Mouse (Mus musculus) embryo, embryonic 11 days (tissue): ENCODE data around the gene Pbx4.
A peak's percentile ranks its signal among the peaks of the same experiment; 100 is the strongest.

Source experiments
- DNase-seq: peaks from one replicate; pipeline ENCODE4 v3.0.0-alpha.2; 2015

Gene Pbx4

DNA sequence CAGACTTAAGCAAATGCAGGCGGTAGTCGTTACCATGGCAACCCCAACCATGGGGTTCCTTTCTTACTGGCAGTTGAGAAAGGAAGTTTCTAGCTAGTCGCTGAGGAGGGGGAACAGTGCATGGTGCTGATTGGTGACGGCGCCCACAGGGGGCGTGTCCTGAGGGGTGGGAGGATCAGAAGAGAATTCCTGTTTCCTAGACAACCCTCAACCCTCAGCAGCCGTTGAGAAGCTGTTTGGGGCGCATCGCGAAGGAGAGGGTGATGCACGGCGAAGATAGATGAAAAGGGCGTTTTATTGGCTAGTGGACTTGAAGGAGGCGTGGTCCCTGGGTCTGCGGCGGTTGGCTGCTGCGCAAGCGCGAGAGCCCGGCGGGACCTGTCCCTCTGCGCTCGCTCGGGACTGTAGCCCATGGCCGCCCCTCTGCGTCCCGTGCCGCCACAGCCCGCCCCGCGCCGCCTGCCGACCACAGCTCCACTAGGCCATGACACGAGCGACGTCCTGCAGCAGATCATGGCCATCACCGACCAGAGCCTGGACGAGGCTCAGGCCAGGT, at the start of gene Pbx4:
Gene Pbx4 (plus strand): TSS at position 194 of the 556 bp plus-strand sequence.
- peak; percentile 97 for DNase-seq

GRCm38 (mm10) chr8:69789105-69789504, 43.2 kb upstream of the Pbx4 start:
- DNase-seq, result no peak

GRCm38 (mm10) chr8:69789731-69790130, 42.6 kb upstream of the Pbx4 start:
- DNase-seq, result no peak

DNA sequence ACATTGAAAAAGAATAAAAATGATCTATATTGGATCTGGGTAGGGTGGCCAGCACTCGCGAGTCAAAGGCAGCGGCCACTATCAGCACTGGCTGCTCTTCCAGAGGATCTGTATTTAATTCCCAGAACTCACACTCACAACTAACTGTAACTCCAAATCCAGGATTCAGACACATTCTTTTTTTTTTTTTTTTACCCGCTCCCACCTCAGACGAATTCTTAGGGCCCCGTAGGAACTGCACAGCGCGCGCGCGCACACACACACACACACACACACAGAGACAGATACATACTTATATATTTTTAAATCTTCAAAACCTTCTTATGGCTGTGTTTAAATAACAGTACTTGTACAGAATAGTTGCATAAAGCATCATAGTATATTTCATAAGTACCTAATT, 41.9 kb upstream of the Pbx4 start:
- DNase-seq, result peak; percentile 40

DNA sequence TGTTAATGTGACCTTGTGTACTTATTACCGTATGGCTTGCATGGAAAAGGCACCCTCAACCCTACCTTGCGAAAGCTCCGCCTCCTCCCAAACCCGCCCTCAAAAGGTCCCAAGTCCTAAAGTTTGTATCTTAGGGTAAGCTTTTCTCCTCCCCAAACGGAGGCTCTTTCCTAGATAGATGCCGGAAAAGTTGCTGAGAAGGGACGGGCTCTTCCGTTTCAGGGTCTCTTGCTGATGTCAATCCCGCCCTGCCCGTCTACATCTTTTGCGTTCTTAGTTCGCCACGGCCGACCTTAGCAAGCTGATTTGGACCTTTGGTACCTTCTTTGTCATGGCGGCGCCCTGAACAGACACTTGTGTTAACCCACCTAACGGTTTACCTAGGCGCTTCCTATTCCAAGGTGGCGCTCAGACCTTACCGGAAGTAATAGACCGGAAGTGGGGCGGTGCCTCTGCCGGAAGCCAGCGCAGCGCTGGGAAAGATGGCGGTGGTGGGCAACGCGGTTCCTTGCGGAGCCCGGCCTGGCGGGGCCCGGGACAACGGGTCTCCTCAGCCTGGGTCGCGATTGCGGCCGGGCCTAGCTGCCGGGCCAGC, 41.4 kb upstream of the Pbx4 start, which contains the start of the genes Atp13a1 and Zfp866:
Gene Atp13a1 (plus strand): TSS at position 391 of the 595 bp plus-strand sequence.
Gene Zfp866 (minus strand): TSS at position 406 of the 595 bp plus-strand sequence.
- peak; percentile 95 for DNase-seq

DNA sequence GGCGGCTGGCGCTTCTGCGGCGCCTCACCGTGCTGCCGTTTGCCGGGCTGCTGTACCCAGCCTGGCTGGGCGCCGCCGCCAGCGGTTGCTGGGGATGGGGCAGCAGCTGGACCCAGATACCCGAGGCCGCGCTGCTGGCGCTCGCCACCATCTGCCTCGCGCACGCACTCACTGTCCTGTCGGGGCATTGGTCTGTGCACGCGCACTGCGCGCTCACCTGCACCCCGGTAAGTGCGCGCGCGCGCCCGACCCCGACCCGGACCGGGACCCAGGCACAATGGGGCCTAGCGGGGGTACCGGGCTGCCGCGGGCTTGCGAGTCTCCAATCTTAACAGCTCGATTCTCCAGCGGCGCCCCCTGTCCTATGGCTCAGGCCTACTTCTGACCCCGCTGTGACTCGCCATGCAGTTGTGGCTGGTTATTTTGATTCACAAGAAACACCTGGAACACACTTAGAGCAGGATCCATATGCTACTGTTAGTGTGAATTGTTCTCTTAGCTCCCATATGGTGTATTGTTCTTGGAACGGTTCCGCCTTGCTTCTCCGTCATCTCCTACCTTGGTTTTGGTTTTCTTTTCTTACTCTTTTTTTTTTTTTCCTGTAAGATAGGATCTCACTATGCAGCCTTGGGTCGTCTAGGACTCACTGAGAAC, 40.7 kb upstream of the Pbx4 start:
- DNase-seq, result peak; percentile 65

- no peak for DNase-seq
Observed at GRCm38 (mm10) chr8:69793666-69794065, 38.6 kb upstream of the Pbx4 start.

DNA sequence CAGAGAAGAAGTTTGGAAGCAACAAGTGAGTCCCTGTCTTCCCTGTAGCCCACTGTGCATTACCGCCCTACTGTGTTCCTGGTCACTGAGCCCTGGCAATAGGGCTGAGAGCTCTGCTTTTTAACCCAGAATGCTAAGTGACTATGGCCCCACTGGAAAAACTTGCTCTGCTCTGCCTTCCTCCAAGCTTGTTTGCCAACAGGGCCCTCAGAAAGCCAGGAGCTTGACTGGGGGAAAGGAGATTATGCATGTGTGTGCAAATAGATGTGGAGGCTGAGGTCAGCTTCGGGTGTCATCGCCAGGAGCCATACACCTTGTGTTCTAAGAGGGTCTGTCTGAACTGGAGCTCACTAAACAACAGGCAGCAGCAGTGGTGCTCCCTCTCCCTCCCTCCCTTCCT, 38.2 kb upstream of the Pbx4 start:
- DNase-seq, result no peak

- no peak for DNase-seq
Observed at GRCm38 (mm10) chr8:69794901-69795300, 37.4 kb upstream of the Pbx4 start.

DNA sequence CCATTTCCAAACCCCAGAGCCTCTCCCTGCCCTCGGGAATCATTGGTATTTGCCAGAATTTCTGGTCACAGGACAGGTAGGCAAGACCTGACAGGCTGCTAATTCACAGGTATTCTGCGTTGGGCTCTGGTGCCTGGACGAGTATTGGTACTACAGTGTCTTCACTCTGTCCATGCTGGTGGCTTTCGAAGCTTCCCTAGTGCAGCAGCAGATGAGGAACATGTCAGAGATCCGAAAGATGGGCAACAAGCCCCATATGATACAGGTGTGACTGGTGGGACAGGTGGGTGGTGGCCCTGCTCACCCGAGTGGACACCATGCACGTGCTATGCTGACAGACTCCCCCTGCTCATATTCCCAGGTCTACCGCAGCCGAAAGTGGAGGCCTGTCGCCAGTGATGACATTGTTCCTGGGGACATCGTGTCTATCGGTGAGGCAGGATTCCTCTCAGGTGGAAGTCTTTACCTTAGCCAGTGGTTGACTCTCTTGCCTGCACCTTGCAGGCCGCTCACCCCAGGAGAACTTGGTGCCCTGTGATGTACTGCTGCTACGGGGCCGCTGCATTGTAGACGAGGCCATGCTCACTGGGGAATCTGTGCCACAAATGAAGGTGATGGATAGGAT, 35.5 kb upstream of the Pbx4 start:
- no peak for DNase-seq

- no peak for DNase-seq
Observed at GRCm38 (mm10) chr8:69797661-69798060, 34.6 kb upstream of the Pbx4 start.

GRCm38 (mm10) chr8:69799261-69799660, 33.0 kb upstream of the Pbx4 start:
- no peak for DNase-seq

DNA sequence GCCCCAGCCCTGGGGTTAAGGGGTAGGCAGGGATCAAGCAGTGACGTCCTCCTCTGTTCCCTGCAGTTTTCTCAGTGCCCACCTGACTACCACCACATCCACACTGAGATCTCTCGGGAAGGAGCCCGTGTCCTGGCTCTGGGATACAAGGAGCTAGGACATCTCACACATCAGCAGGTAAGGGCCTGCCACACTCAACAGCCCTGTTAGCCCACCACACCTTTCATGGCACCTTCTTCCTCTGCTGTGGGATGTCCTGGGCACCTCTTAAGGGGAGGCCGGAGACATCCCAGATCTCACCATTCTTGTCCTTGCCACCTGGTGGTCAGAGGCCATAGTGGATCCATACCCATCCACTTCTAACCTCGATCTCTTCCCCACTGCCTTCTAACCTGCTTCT, 32.3 kb upstream of the Pbx4 start:
- no peak for DNase-seq

DNA sequence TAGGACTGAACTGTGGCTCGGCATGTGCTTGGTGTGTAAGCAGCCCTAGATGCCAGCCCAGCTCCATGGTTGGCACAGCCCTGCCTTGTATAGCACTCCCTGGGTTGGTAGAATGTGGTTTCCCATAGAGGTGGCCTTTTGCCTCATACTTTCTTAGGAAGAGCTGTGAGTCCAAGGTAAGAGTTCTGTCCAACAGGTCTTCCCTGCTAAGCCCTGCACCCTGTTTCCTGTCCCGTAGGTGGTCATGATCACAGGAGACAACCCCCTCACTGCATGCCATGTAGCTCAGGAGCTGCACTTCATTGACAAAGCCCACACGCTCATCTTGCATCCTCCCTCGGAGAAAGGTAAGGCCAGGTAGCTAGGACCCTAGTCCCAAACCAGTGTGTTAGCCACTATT, 30.5 kb upstream of the Pbx4 start:
- no peak for DNase-seq

- DNase-seq, result no peak
Observed at GRCm38 (mm10) chr8:69802216-69802615, 30.1 kb upstream of the Pbx4 start.

DNA sequence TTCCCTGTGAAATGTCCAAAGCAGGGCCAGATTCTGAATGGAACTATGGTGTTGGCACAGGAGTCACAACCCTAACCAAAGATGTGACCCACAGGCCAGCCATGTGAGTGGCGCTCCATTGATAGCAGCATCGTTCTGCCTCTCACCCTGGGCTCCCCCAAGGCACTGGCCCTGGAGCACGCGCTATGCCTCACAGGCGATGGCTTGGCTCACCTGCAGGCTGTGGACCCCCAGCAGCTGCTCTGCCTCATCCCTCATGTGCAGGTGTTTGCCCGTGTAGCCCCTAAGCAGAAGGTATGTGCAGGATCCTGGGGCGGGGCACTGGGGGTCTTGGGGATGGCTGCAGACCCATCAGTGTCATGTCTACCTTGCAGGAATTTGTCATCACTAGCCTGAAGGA, 28.9 kb upstream of the Pbx4 start:
- DNase-seq, result no peak

DNA sequence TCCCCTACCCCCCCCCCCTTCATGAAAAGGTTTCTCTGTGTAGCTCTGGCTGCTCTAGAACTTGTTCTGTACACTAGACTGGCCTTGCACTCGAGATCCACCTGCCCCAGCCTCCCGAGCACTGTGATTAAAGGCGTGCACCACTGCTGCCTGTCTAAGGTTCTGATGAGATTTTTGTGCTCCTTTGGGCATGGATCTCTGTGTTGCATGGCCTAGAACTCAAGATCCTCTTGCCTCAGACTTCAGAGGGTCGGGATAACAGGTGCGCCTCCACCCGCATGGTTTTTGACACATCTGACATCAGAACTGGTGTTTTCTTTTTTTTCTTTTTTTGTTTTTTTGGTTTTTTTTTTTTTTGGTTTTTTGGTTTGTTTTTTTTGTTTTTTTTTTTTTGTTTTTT, 27.8 kb upstream of the Pbx4 start:
- DNase-seq, result no peak

DNA sequence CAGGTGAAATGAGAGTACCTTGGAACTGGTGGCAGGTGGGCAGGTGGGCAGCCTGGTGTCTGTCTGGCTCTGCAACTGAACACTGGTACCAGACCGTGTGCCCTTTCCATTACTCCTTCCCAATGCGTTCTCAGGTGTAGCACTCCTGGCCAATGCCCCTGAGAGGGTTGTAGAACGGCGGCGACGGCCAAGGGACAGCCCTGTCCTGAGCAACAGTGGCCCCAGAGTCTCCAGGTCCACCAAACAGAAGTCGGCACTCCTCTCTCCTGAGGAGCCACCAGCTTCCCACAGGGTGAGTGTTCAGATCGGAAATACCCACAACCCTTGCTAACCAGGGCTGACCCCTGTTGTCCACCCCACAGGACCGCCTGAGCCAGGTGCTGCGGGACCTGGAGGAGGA, 27.2 kb upstream of the Pbx4 start:
- DNase-seq, result no peak

DNA sequence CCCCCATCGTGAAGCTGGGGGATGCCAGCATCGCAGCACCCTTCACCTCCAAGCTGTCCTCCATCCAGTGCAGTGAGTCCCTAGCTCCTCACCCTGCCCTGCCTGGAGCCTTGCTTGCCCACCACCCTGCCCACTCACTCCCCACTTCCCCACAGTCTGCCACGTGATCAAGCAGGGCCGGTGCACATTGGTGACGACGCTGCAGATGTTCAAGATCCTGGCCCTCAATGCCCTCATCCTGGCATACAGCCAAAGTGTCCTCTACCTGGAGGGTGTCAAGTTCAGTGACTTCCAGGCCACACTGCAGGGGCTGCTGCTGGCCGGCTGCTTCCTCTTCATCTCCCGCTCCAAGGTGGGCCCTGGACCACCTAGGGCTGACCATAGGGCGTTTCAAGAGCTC, 26.8 kb upstream of the Pbx4 start:
- no peak for DNase-seq

DNA sequence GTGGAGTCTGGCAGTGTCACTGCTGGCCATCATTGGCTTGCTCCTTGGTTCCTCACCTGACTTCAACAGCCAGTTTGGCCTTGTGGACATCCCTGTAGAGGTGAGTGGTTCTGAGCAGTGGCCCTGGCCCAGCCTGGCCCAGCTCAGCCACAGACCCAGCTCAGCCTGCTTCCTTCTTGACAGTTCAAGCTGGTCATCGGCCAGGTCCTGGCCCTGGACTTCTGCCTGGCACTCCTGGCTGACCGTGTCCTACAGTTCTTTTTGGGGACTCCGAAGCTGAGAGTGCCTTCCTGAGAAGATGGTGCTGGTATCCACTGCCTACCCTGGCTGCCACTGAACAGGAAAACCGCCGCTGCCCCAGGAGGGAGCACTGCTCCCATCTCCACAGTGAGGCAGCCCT, 25.1 kb upstream of the Pbx4 start:
- DNase-seq, result no peak

GRCm38 (mm10) chr8:69808094-69808863, 24.0 kb upstream of the Pbx4 start, which contains the start of gene Gmip:
Gmip (plus strand) TSS chr8:69808679.
- DNase-seq, result peak; percentile 85

DNA sequence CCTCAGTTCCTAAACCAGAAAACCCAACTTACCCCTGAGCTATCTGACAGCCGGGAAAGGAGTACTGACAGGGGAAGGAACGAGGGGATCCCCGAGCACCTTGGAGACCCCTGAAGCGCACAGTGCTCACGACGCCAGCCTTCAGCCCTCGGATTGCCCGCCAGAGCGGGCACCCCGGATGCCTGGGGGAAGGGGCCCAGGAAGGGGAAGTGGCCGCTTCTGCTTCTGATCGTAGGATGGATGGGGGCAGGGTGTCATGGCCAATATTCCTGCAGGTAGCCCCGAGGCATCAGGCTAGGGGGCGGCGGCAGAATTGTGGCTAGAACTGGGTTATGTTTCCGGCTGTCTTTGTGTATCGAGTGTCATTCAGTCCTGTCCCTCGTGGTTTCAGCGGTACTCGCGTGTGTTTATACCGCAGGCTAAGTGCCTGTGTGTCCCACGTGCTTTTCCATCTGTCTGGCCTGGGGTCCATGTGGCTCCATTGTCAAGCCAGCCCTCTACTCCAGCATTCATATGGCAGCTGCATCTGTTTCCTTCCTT, 23.4 kb upstream of the Pbx4 start:
- DNase-seq, result peak; percentile 49

- no peak for DNase-seq
Observed at GRCm38 (mm10) chr8:69809820-69810219, 22.5 kb upstream of the Pbx4 start.
